Mouse (Mus musculus) liver, embryonic 12.5 days (tissue): Measurements from ENCODE around the gene Krtap1-4. TPM values are rescaled to one million over a fixed set of nuclear protein-coding genes. Genes with fewer than 3 reads are reported as not detected.

Experiments used
- ATAC-seq: fragments of 200-750 bp; cut with Nextera tagmentation; 2 replicates; pipeline ENCODE4 v1.8.0; 2017; ENCODE audit warnings: moderate number of reproducible peaks, mild to moderate bottlenecking, moderate library complexity
- H3K27ac ChIP-seq: fragments of 300-500 bp; sonication (generic); 2 replicates; pipeline ENCODE4 v1.5.1; 2016; ENCODE audit warnings: mild to moderate bottlenecking
- H3K27me3 ChIP-seq: fragments of 300-500 bp; sonication (generic); replicated peaks from 2 replicates; pipeline ENCODE4 v1.6.1; 2016; ENCODE audit warnings: mild to moderate bottlenecking, moderate library complexity
- H3K36me3 ChIP-seq: fragments of 300-500 bp; sonication (generic); 2 replicates; pipeline ENCODE4 v1.6.1; 2016; ENCODE audit warnings: mild to moderate bottlenecking, moderate library complexity
- H3K4me1 ChIP-seq: fragments of 300-500 bp; sonication (generic); 2 replicates; pipeline ENCODE4 v1.6.1; 2016
- H3K4me2 ChIP-seq: fragments of 300-500 bp; sonication (generic); 2 replicates; pipeline ENCODE4 v1.6.1; 2016; ENCODE audit warnings: mild to moderate bottlenecking, moderate library complexity
- H3K4me3 ChIP-seq: fragments of 300-500 bp; sonication (generic); 2 replicates; pipeline ENCODE4 v1.5.1; 2016; ENCODE audit warnings: mild to moderate bottlenecking, moderate library complexity
- H3K9ac ChIP-seq: fragments of 300-500 bp; sonication (generic); 2 replicates; pipeline ENCODE4 v1.6.1; 2016; ENCODE audit warnings: mild to moderate bottlenecking, moderate library complexity
- H3K9me3 ChIP-seq: fragments of 300-500 bp; sonication (generic); replicated peaks from 2 replicates; pipeline ENCODE4 v1.6.1; 2016; ENCODE audit warnings: mild to moderate bottlenecking, moderate library complexity
- WGBS: fragments of 180-500 bp; shearing (Covaris S2); methylation state at CpG from one replicate; pipeline ENCODE4 v1.1.7; 2016; ENCODE audit not compliant: insufficient replicate concordance; 5-methylcytosine and 5-hydroxymethylcytosine counted together
- polyA plus RNA-seq: library from polyadenylated mRNA; unstranded; fragments of >200 nt; fragmentation: Nextera tagmentation; extraction: Ambion mirVana; gene quantifications from 2 replicates; pipeline ENCODE4 v1.2.1, GENCODE M21; 2016

Krtap1-4 gene
- polyA plus RNA-seq, 1 experiment from 2014 or later: not detected

- WGBS: 82% methylated on average over 5 of the region's 5 CpGs
- Histone ChIP-seq H3K27ac (no peak overlapping the region), H3K9ac (no peak overlapping the region), H3K36me3 (no peaks in the 10 kb centered on the region), H3K4me2 (no peak overlapping the region), H3K4me3 (no peak overlapping the region), H3K27me3 (no peaks in the 10 kb centered on the region), H3K9me3 (no peaks in the 10 kb centered on the region), H3K4me1 (no peaks in the 10 kb centered on the region)
- no peak for ATAC-seq
These were observed 2.4 kb downstream of the Krtap1-4 start for GRCm38 (mm10) chr11:99581051-99581450.

GRCm38 (mm10) chr11:99580636-99581035, 2.8 kb downstream of the Krtap1-4 start, which contains the start of gene Krtap1-5:
Gene Krtap1-5 (minus strand): TSS chr11:99581016.
- no peaks in the 10 kb centered on the region for H3K36me3 ChIP-seq
- WGBS: 74% methylated on average over 3 of the region's 6 CpGs
- H3K27ac ChIP-seq: no peak within 1 kb of the TSS
- no peak for ATAC-seq
- no peaks in the 10 kb centered on the region for H3K27me3 ChIP-seq
- H3K9ac ChIP-seq: no peak within 1 kb of the TSS
- H3K4me3 ChIP-seq: no peak within 1 kb of the TSS
- no peaks in the 10 kb centered on the region for H3K9me3 ChIP-seq
- H3K4me1 ChIP-seq: no peaks in the 10 kb centered on the region
- H3K4me2 ChIP-seq: no peak within 1 kb of the TSS

GRCm38 (mm10) chr11:99574106-99574505, 9.3 kb downstream of the Krtap1-4 start:
- no peak for ATAC-seq
- no peak overlapping the region for H3K4me2 ChIP-seq

GRCm38 (mm10) chr11:99573164-99573563, 10.3 kb downstream of the Krtap1-4 start:
- H3K4me3 ChIP-seq: no peak overlapping the region
- H3K27me3 ChIP-seq: no peaks in the 10 kb centered on the region
- H3K4me1 ChIP-seq: no peaks in the 10 kb centered on the region
- H3K4me2 ChIP-seq: no peak overlapping the region
- no peak overlapping the region for H3K9ac ChIP-seq
- H3K27ac ChIP-seq: no peak overlapping the region
- 57% methylated on average over 4 of the region's 4 CpGs for WGBS
- H3K9me3 ChIP-seq: no peaks in the 10 kb centered on the region
- no peaks in the 10 kb centered on the region for H3K36me3 ChIP-seq
- no peak for ATAC-seq

More at GRCm38 (mm10) chr11:99574106-99574505, 9.3 kb downstream of the Krtap1-4 start:
- H3K4me3 ChIP-seq: no peak overlapping the region
- H3K27ac ChIP-seq: no peak overlapping the region
- H3K9ac ChIP-seq: no peak overlapping the region
- no peaks in the 10 kb centered on the region for H3K4me1 ChIP-seq
- 2% methylated on average over 7 of the region's 7 CpGs for WGBS
- H3K27me3 ChIP-seq: no peaks in the 10 kb centered on the region
- H3K36me3 ChIP-seq: no peaks in the 10 kb centered on the region
- no peaks in the 10 kb centered on the region for H3K9me3 ChIP-seq

- Histone ChIP-seq H3K4me3 (no peak within 1 kb of the TSS), H3K27me3 (no peaks in the 10 kb centered on the region), H3K27ac (no peak within 1 kb of the TSS), H3K4me2 (no peak within 1 kb of the TSS), H3K36me3 (no peaks in the 10 kb centered on the region), H3K9ac (no peak within 1 kb of the TSS), H3K4me1 (no peaks in the 10 kb centered on the region), H3K9me3 (no peaks in the 10 kb centered on the region)
- 79% methylated on average over 7 of the region's 7 CpGs for WGBS
- ATAC-seq: no peak
These were observed 16.9 kb downstream of the Krtap1-4 start, which contains the start of gene Krtap3-1 for GRCm38 (mm10) chr11:99566530-99566929. Gene Krtap3-1 (minus strand): TSS chr11:99566630.

- H3K9ac ChIP-seq: no peak overlapping the region
- H3K36me3 ChIP-seq: no peaks in the 10 kb centered on the region
- H3K9me3 ChIP-seq: no peaks in the 10 kb centered on the region
- H3K27me3 ChIP-seq: no peaks in the 10 kb centered on the region
- no peak overlapping the region for H3K27ac ChIP-seq
- ATAC-seq: no peak
- H3K4me2 ChIP-seq: no peak overlapping the region
- no peaks in the 10 kb centered on the region for H3K4me1 ChIP-seq
- 67% methylated on average over 6 of the region's 6 CpGs for WGBS
- H3K4me3 ChIP-seq: no peak overlapping the region
These were observed 20.9 kb downstream of the Krtap1-4 start for GRCm38 (mm10) chr11:99562580-99562979.

GRCm38 (mm10) chr11:99559366-99559765, 24.1 kb downstream of the Krtap1-4 start, which contains the start of gene Gm11939:
Gene Gm11939 (minus strand): TSS chr11:99559466.
- Histone ChIP-seq H3K36me3 (no peaks in the 10 kb centered on the region), H3K9ac (no peak within 1 kb of the TSS), H3K9me3 (no peaks in the 10 kb centered on the region), H3K4me1 (no peaks in the 10 kb centered on the region), H3K4me2 (no peak within 1 kb of the TSS), H3K27me3 (no peaks in the 10 kb centered on the region), H3K27ac (no peak within 1 kb of the TSS), H3K4me3 (no peak within 1 kb of the TSS)
- 76% methylated on average over 9 of the region's 9 CpGs for WGBS
- ATAC-seq: no peak

GRCm38 (mm10) chr11:99557976-99558745, 25.3 kb downstream of the Krtap1-4 start:
- no peak overlapping the region for H3K9ac ChIP-seq
- no peaks in the 10 kb centered on the region for H3K36me3 ChIP-seq
- ATAC-seq: no peak
- no peak overlapping the region for H3K27ac ChIP-seq
- H3K4me2 ChIP-seq: no peak overlapping the region
- no peaks in the 10 kb centered on the region for H3K27me3 ChIP-seq
- WGBS: 57% methylated on average over 3 of the region's 3 CpGs
- H3K4me3 ChIP-seq: no peak overlapping the region
- H3K9me3 ChIP-seq: no peaks in the 10 kb centered on the region
- H3K4me1 ChIP-seq: no peaks in the 10 kb centered on the region

- H3K4me2 ChIP-seq: no peak within 1 kb of the TSS
- WGBS: 53% methylated on average over 2 of the region's 2 CpGs
- H3K4me1 ChIP-seq: no peaks in the 10 kb centered on the region
- no peaks in the 10 kb centered on the region for H3K27me3 ChIP-seq
- no peak within 1 kb of the TSS for H3K4me3 ChIP-seq
- no peak for ATAC-seq
- no peak within 1 kb of the TSS for H3K9ac ChIP-seq
- no peaks in the 10 kb centered on the region for H3K9me3 ChIP-seq
- no peak within 1 kb of the TSS for H3K27ac ChIP-seq
- no peaks in the 10 kb centered on the region for H3K36me3 ChIP-seq
These were observed 26.7 kb downstream of the Krtap1-4 start, which contains the start of gene Krtap3-2 for GRCm38 (mm10) chr11:99556753-99557152. Gene Krtap3-2 (minus strand): TSS chr11:99556853.

- Histone ChIP-seq H3K9me3 (no peaks in the 10 kb centered on the region), H3K27ac (no peak overlapping the region), H3K4me3 (no peak overlapping the region), H3K4me1 (no peaks in the 10 kb centered on the region), H3K36me3 (no peaks in the 10 kb centered on the region), H3K4me2 (no peak overlapping the region), H3K9ac (no peak overlapping the region), H3K27me3 (no peaks in the 10 kb centered on the region)
- ATAC-seq: no peak
- WGBS: 52% methylated on average over 2 of the region's 2 CpGs
These were observed 27.3 kb downstream of the Krtap1-4 start for GRCm38 (mm10) chr11:99556195-99556594.

GRCm38 (mm10) chr11:99550765-99551164, 32.7 kb downstream of the Krtap1-4 start, which contains the start of gene Krtap3-3:
Gene Krtap3-3 (minus strand): TSS chr11:99550865.
- ATAC-seq: no peak
- H3K9me3 ChIP-seq: no peaks in the 10 kb centered on the region
- WGBS: 70% methylated on average over 4 of the region's 4 CpGs

GRCm38 (mm10) chr11:99547892-99548291, 35.6 kb downstream of the Krtap1-4 start:
- no peaks in the 10 kb centered on the region for H3K9me3 ChIP-seq
- H3K9ac ChIP-seq: no peak overlapping the region
- H3K4me1 ChIP-seq: no peaks in the 10 kb centered on the region
- H3K27ac ChIP-seq: no peak overlapping the region
- no peaks in the 10 kb centered on the region for H3K27me3 ChIP-seq
- ATAC-seq: no peak
- H3K4me2 ChIP-seq: no peak overlapping the region
- H3K36me3 ChIP-seq: no peaks in the 10 kb centered on the region
- H3K4me3 ChIP-seq: no peak overlapping the region

More at GRCm38 (mm10) chr11:99550765-99551164, 32.7 kb downstream of the Krtap1-4 start, which contains the start of gene Krtap3-3:
- Histone ChIP-seq H3K9ac (no peak within 1 kb of the TSS), H3K4me1 (no peaks in the 10 kb centered on the region), H3K27me3 (no peaks in the 10 kb centered on the region), H3K4me3 (no peak within 1 kb of the TSS), H3K27ac (no peak within 1 kb of the TSS), H3K4me2 (no peak within 1 kb of the TSS), H3K36me3 (no peaks in the 10 kb centered on the region)
